Mouse (Mus musculus) CH12.LX (cell line): Measurements from ENCODE around the gene Pom121l2. TPM values are rescaled to one million over a fixed set of nuclear protein-coding genes. Genes with fewer than 3 reads are reported as not detected.

Experiments
- DNase-seq: peaks from one replicate; pipeline ENCODE4 v3.0.0-alpha.2; 2013; ENCODE audit errors: extremely low read depth
- H3K27ac ChIP-seq: 2 replicates; pipeline ENCODE4 v1.5.1; 2012; ENCODE audit warnings: low read depth, mild to moderate bottlenecking, control low read depth, moderate library complexity; ENCODE audit not compliant: insufficient read depth
- H3K27me3 ChIP-seq: replicated peaks from 2 replicates; pipeline ENCODE3; 2012; ENCODE audit warnings: inconsistent platforms
- H3K36me3 ChIP-seq, 2 experiments: replicated peaks in 1 of 2; 2 replicates each; pipeline versions ENCODE3 to v1.6.1; 2012; ENCODE audit warnings: inconsistent platforms in 1 of 2, low read length in 1 of 2, mild to moderate bottlenecking in 1 of 2, mixed read lengths in 1 of 2, moderate library complexity in 1 of 2; ENCODE audit not compliant: control insufficient read depth in 1 of 2, insufficient read depth in 1 of 2
- H3K4me1 ChIP-seq, 2 experiments: 2 replicates each; pipeline ENCODE4 v1.6.1; 2012; ENCODE audit warnings: inconsistent platforms in 1 of 2, moderate library complexity in 1 of 2; ENCODE audit not compliant: insufficient read depth in 2 of 2, control insufficient read depth in 1 of 2
- H3K4me2 ChIP-seq: 2 replicates; pipeline ENCODE4 v1.6.1; 2012; ENCODE audit warnings: low read depth, mild to moderate bottlenecking, control low read depth; ENCODE audit not compliant: poor library complexity, insufficient read depth, severe bottlenecking
- H3K4me3 ChIP-seq, 3 experiments: fragments of 150-350 bp in 1 of 3; sonication (generic) in 1 of 3; replicated peaks in 1 of 3; 2 replicates each; pipeline versions ENCODE3 to v1.5.1; 2011 to 2012; ENCODE audit warnings: low read depth in 2 of 3, low read length in 2 of 3, mild to moderate bottlenecking in 2 of 3, moderate library complexity in 2 of 3, control low read depth in 1 of 3, improper control_type of control experiment in 1 of 3, inconsistent platforms in 1 of 3, mixed read lengths in 1 of 3; ENCODE audit not compliant: poor library complexity in 1 of 3
- H3K79me2 ChIP-seq: replicated peaks from 2 replicates; pipeline ENCODE4 v1.6.1; 2012; ENCODE audit warnings: mild to moderate bottlenecking, moderate library complexity; ENCODE audit not compliant: control insufficient read depth, poor library complexity, insufficient read depth, severe bottlenecking; ENCODE audit errors: extremely low read depth
- H3K9ac ChIP-seq: 2 replicates; pipeline ENCODE4 v1.6.1; 2012; ENCODE audit warnings: low read depth, mild to moderate bottlenecking, control low read depth, moderate library complexity; ENCODE audit not compliant: insufficient read depth
- H3K9me3 ChIP-seq: replicated peaks from 2 replicates; pipeline ENCODE3; 2012; ENCODE audit warnings: low read length, inconsistent platforms, mixed read lengths
- BHLHE40 ChIP-seq: IDR thresholded peaks from 2 replicates; pipeline ENCODE4 v1.6.1; 2011; ENCODE audit warnings: mild to moderate bottlenecking, low read depth, low read length, improper control_type of control experiment
- CHD1 ChIP-seq: IDR thresholded peaks from 2 replicates; pipeline ENCODE4 v1.6.1; 2012; ENCODE audit warnings: low read depth, low read length, improper control_type of control experiment, inconsistent platforms
- CHD2 ChIP-seq: IDR thresholded peaks from 2 replicates; pipeline ENCODE4 v1.6.1; 2011; ENCODE audit warnings: low read length, improper control_type of control experiment
- CTCF ChIP-seq, 2 experiments: IDR thresholded peaks in 1 of 2; conservative IDR thresholded peaks in 1 of 2; 2 replicates each; pipeline ENCODE4 v1.5.1; 2011 to 2012; ENCODE audit warnings: low read depth in 2 of 2, low read length in 2 of 2, improper control_type of control experiment in 1 of 2, inconsistent platforms in 1 of 2, mild to moderate bottlenecking in 1 of 2, moderate library complexity in 1 of 2
- E2F4 ChIP-seq: IDR thresholded peaks from 2 replicates; pipeline ENCODE4 v1.6.1; 2011; ENCODE audit warnings: low read depth, low read length, improper control_type of control experiment; ENCODE audit not compliant: insufficient replicate concordance
- ELF1 ChIP-seq: IDR thresholded peaks from 2 replicates; pipeline ENCODE4 v1.6.1; 2014; ENCODE audit warnings: low read depth, mild to moderate bottlenecking, inconsistent platforms, low read length, improper control_type of control experiment
- EP300 ChIP-seq: IDR thresholded peaks from 2 replicates; pipeline ENCODE4 v1.6.1; 2011; ENCODE audit warnings: low read length, improper control_type of control experiment
- ETS1 ChIP-seq: conservative IDR thresholded peaks from 2 replicates; pipeline ENCODE4 v1.6.1; 2012; ENCODE audit warnings: low read depth, mild to moderate bottlenecking, inconsistent platforms, low read length, improper control_type of control experiment, moderate library complexity
- GABPA ChIP-seq: IDR thresholded peaks from 2 replicates; pipeline ENCODE4 v1.6.1; 2012; ENCODE audit warnings: low read depth, low read length, improper control_type of control experiment, inconsistent platforms; ENCODE audit not compliant: insufficient replicate concordance
- HCFC1 ChIP-seq: IDR thresholded peaks from 2 replicates; pipeline ENCODE4 v1.6.1; 2012; ENCODE audit warnings: low read depth, mild to moderate bottlenecking, inconsistent platforms, low read length, improper control_type of control experiment
- IRF4 ChIP-seq: IDR thresholded peaks from 2 replicates; pipeline ENCODE4 v1.6.1; 2014; ENCODE audit warnings: low read depth, mild to moderate bottlenecking, inconsistent platforms, low read length, improper control_type of control experiment
- JUN ChIP-seq: IDR thresholded peaks from 2 replicates; pipeline ENCODE4 v1.6.1; 2011; ENCODE audit warnings: low read depth, mild to moderate bottlenecking, low read length, improper control_type of control experiment, moderate library complexity; ENCODE audit not compliant: insufficient read depth
- JUND ChIP-seq: conservative IDR thresholded peaks from 2 replicates; pipeline ENCODE4 v1.6.1; 2011; ENCODE audit warnings: low read depth, low read length, improper control_type of control experiment
- KAT2A ChIP-seq: IDR thresholded peaks from 2 replicates; pipeline ENCODE4 v1.6.1; 2012; ENCODE audit warnings: low read length, improper control_type of control experiment, inconsistent platforms; ENCODE audit not compliant: insufficient replicate concordance
- MAFK ChIP-seq: IDR thresholded peaks from 2 replicates; pipeline ENCODE4 v1.6.1; 2011; ENCODE audit warnings: low read length, improper control_type of control experiment; ENCODE audit not compliant: insufficient replicate concordance
- MAX ChIP-seq: IDR thresholded peaks from 2 replicates; pipeline ENCODE4 v1.6.1; 2011; ENCODE audit warnings: low read length, improper control_type of control experiment
- MAZ ChIP-seq: IDR thresholded peaks from 2 replicates; pipeline ENCODE4 v1.6.1; 2012; ENCODE audit warnings: low read depth, mild to moderate bottlenecking, inconsistent platforms, low read length, improper control_type of control experiment, moderate library complexity
- MEF2A ChIP-seq: IDR thresholded peaks from 2 replicates; pipeline ENCODE4 v1.6.1; 2014; ENCODE audit warnings: low read depth, mild to moderate bottlenecking, inconsistent platforms, low read length, improper control_type of control experiment, borderline replicate concordance
- MXI1 ChIP-seq: IDR thresholded peaks from 2 replicates; pipeline ENCODE4 v1.6.1; 2011; ENCODE audit warnings: mild to moderate bottlenecking, low read depth, low read length, improper control_type of control experiment
- MYC ChIP-seq: IDR thresholded peaks from 2 replicates; pipeline ENCODE4 v1.6.1; 2011; ENCODE audit warnings: low read depth, mild to moderate bottlenecking, improper control_type of control experiment, low read length
- NELFE ChIP-seq: IDR thresholded peaks from 2 replicates; pipeline ENCODE4 v1.6.1; 2011; ENCODE audit warnings: low read depth, low read length, improper control_type of control experiment
- NRF1 ChIP-seq: IDR thresholded peaks from 2 replicates; pipeline ENCODE4 v1.6.1; 2014; ENCODE audit warnings: low read depth, mild to moderate bottlenecking, inconsistent platforms, low read length, improper control_type of control experiment, moderate library complexity
- PAX5 ChIP-seq: IDR thresholded peaks from 2 replicates; pipeline ENCODE4 v1.6.1; 2012; ENCODE audit warnings: low read length, inconsistent platforms, mixed read lengths
- POLR2A ChIP-seq: IDR thresholded peaks from 2 replicates; pipeline ENCODE4 v1.6.1; 2011; ENCODE audit warnings: low read depth, mild to moderate bottlenecking, improper control_type of control experiment, low read length
- POLR2AphosphoS2 ChIP-seq: IDR thresholded peaks from 2 replicates; pipeline ENCODE4 v1.6.1; 2011; ENCODE audit warnings: low read depth, low read length, improper control_type of control experiment
- RAD21 ChIP-seq: IDR thresholded peaks from 2 replicates; pipeline ENCODE4 v1.6.1; 2011; ENCODE audit warnings: low read depth, mild to moderate bottlenecking, low read length, improper control_type of control experiment, moderate library complexity
- RCOR1 ChIP-seq: conservative IDR thresholded peaks from 2 replicates; pipeline ENCODE4 v1.6.1; 2012; ENCODE audit warnings: low read depth, mild to moderate bottlenecking, inconsistent platforms, low read length, improper control_type of control experiment
- SIN3A ChIP-seq: IDR thresholded peaks from 2 replicates; pipeline ENCODE4 v1.6.1; 2012; ENCODE audit warnings: low read length, improper control_type of control experiment, inconsistent platforms
- SMC3 ChIP-seq: IDR thresholded peaks from 2 replicates; pipeline ENCODE4 v1.6.1; 2011; ENCODE audit warnings: low read depth, low read length, improper control_type of control experiment
- TBP ChIP-seq: conservative IDR thresholded peaks from 2 replicates; pipeline ENCODE4 v1.6.1; 2011; ENCODE audit warnings: low read depth, low read length, improper control_type of control experiment
- TCF12 ChIP-seq: IDR thresholded peaks from 2 replicates; pipeline ENCODE4 v1.6.1; 2014; ENCODE audit warnings: low read depth, mild to moderate bottlenecking, inconsistent platforms, low read length, improper control_type of control experiment
- UBTF ChIP-seq: IDR thresholded peaks from 2 replicates; pipeline ENCODE4 v1.6.1; 2012; ENCODE audit warnings: low read depth, mild to moderate bottlenecking, inconsistent platforms, low read length, improper control_type of control experiment, moderate library complexity
- USF1 ChIP-seq: IDR thresholded peaks from 2 replicates; pipeline ENCODE4 v1.6.1; 2014; ENCODE audit warnings: low read depth, mild to moderate bottlenecking, inconsistent platforms, low read length, improper control_type of control experiment
- USF2 ChIP-seq: conservative IDR thresholded peaks from 2 replicates; pipeline ENCODE4 v1.6.1; 2011; ENCODE audit warnings: low read depth, low read length, improper control_type of control experiment
- ZC3H11A ChIP-seq: IDR thresholded peaks from 2 replicates; pipeline ENCODE4 v1.6.1; 2012; ENCODE audit warnings: low read depth, mild to moderate bottlenecking, inconsistent platforms, low read length, improper control_type of control experiment
- ZKSCAN1 ChIP-seq: IDR thresholded peaks from 2 replicates; pipeline ENCODE4 v1.6.1; 2012; ENCODE audit warnings: low read depth, inconsistent platforms, low read length, improper control_type of control experiment, borderline replicate concordance
- ZMIZ1 ChIP-seq: IDR thresholded peaks from 2 replicates; pipeline ENCODE4 v1.6.1; 2012; ENCODE audit warnings: low read depth, mild to moderate bottlenecking, inconsistent platforms, low read length, improper control_type of control experiment
- ZNF384 ChIP-seq: IDR thresholded peaks from 2 replicates; pipeline ENCODE4 v1.6.1; 2012; ENCODE audit warnings: low read depth, low read length, improper control_type of control experiment, inconsistent platforms
- dilution Hi-C: fragments of 300-500 bp; cut with MboI; formaldehyde crosslinking; loops from 2 replicates; pipeline ENCODE4 v1.14.3; 2020; ENCODE audit warnings: low sequenced_read_pairs; ENCODE audit not compliant: extremely low pct_unique_long_range_greater_than_20kb, extremely low pct_ligation_motif_present
- in situ Hi-C: fragments of 300-500 bp; cut with MboI; formaldehyde crosslinking; loops from 3 replicates; pipeline ENCODE4 v1.14.3; 2019; ENCODE audit warnings: low sequenced_read_pairs, low pct_ligation_motif_present, low pct_unique_long_range_greater_than_20kb, mixed read lengths
- polyA plus RNA-seq: library from polyadenylated mRNA; unstranded; fragments of >175 nt; gene quantifications from 2 replicates; pipeline ENCODE4 v1.2.1, GENCODE M21; 2012; ENCODE audit warnings: low read depth; ENCODE audit not compliant: insufficient read length
- total RNA-seq, 2 experiments: library from RNA; depleted of rRNA; stranded (reverse); fragments of 300-350 nt in 1 of 2; fragments of >200 nt in 1 of 2; gene quantifications; 2 replicates each; pipeline ENCODE4 v1.2.3; 2012 to 2014

Gene Pom121l2
- total and polyA plus RNA-seq, 3 experiments: not detected

DNA sequence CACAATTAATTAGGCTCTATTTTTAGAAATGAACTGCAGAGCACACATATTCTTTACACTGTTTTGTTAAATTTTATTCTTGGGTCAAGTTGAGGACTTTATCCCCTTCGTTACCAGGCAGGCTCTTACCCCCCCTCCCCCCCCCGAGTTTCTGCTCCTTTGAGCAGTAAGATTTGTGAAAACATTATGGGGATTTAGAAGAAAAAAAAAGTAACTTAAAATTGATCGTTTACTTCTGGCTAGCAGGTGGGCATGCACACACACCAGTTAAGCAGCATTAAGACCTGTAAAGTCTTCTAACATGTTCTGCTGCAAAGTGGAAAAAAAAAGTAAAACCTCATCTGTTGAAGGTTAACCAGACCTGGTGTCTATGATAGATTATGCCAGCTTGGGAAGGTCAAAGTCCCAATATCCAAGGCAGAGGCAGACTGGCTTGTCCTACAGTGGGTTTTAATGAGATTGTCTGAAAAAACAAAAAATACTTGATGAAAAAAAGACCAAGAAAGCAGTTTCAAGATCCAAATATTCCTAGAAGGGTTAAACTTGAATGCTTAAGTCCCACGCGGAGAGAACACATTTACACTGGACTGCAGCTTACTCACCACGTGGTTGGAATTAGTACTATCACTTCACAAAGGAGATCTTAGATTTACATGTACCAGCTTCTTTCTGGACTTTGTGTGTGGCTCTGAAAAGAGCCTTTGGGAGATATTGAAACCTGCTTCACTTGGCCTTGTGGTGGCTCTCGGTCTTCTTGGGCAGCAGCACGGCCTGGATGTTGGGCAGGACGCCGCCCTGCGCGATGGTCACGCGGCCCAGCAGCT lies 53.7 kb downstream of the Pom121l2 start:
- Histone ChIP-seq H3K27me3 (no peaks in the 10 kb centered on the region), H3K27ac (peak overlapping the region; percentile 84), H3K4me3 (peak overlapping the region; percentile 4 to 56 (median 50)), H3K36me3 (no peaks in the 10 kb centered on the region), H3K79me2 (no peaks in the 10 kb centered on the region), H3K4me1 (peaks cover 3 to 27% of the 10 kb centered on the region in 2 experiments; a peak in 3 of 4 replicates), H3K9ac (peak overlapping the region; percentile 92), H3K4me2 (peak overlapping the region; percentile 78), H3K9me3 (no peaks in the 10 kb centered on the region)
- in situ Hi-C loops: loop anchor here (5.0 to 25.0 kb wide), 4 partner anchors 107 to 1728 kb away; partner anchors contain the start of genes Hist1h1a, Hist1h2ab, Hist1h3a and Hist1h3b
- TF ChIP-seq EP300 (no peak), MAZ (no peak), HCFC1 (no peak; the same call in 1 of the 2 replicates), UBTF (no peak; the same call in 1 of the 2 replicates), CHD1 (peak; percentile 83), SIN3A (no peak), GABPA (no peak), CHD2 (no peak), ETS1 (no peak), POLR2AphosphoS2 (peak; percentile 97), NELFE (peak; percentile 75; the same call in 1 of the 2 replicates), MAX (peak; percentile 92), TBP (no peak), MYC (peak; percentile 93), CTCF (conservative IDR thresholded peaks at IDR 0.05 in 1 of 2, IDR thresholded peaks at IDR 0.05 in 1 of 2; ENCODE audit: low read depth in 2 of 2, low read length in 2 of 2) (no peak), MEF2A (no peak), SMC3 (no peak), USF2 (peak; percentile 39), PAX5 (no peak), BHLHE40 (no peak), ZKSCAN1 (no peak), KAT2A (no peak), TCF12 (no peak), JUN (no peak), IRF4 (0 out of 2 replicates have a peak, but pooled peaks have one; percentile 3), E2F4 (0 out of 2 replicates have a peak, but pooled peaks have one; percentile 27), MAFK (0 out of 2 replicates have a peak, but pooled peaks have one; percentile 17), JUND (no peak), ZC3H11A (no peak), RAD21 (no peak), ELF1 (no peak), RCOR1 (0 out of 2 replicates have a peak, but pooled peaks have one; percentile 15), MXI1 (peak; percentile 93), NRF1 (no peak), USF1 (no peak), ZNF384 (peak; percentile 45; the same call in 1 of the 2 replicates), ZMIZ1 (peak; percentile 97), POLR2A (peak; percentile 88)
- dilution Hi-C loops: no loop called here
- peak; percentile 56 for DNase-seq
